Mouse (Mus musculus) lung, postnatal 36 days (tissue): Measurements from ENCODE around the gene Tapbp.
A peak's percentile ranks its signal among the peaks of the same experiment; 100 is the strongest.
"Not testable (repeated sequence)": the region's sequence is repeated elsewhere in the genome, so short reads cannot be mapped to it uniquely, and the experiment has no call there.

Experiments
- DNase-seq: peaks from one replicate; pipeline ENCODE4 v3.0.0; 2022; ENCODE audit warnings: mixed read lengths

Tapbp gene

DNA sequence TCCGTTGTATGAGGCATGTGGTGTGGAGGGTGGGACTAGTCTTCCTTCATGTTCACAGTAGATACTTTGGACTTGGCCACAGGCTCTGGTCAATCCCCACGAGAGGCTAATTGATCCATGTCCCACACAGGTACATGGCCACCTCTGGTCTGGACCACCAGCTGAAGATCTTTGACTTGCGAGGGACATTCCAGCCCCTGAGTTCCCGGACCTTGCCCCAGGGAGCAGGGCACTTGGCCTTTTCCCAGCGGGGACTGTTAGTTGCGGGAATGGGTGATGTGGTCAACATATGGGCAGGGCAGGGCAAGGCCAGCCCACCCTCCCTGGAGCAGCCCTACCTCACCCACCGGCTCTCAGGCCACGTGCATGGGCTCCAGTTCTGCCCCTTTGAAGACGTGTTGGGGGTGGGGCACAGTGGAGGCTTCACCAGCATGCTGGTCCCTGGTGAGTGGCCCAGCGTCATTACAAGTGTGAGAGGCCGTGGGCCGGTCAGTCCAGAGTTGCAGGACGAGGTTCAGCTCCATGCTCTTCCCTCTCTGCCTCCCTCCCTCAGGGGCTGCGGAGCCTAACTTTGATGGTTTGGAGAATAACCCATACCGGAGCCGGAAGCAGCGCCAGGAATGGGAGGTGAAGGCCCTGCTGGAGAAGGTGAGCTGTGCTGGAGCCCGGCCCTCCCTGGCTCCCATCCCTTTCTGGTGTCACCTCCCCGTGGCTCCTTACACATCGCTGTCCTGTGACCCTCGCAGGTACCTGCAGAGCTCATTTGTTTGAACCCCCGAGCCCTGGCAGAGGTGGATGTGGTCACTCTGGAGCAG is 32.6 kb downstream of the Tapbp start:
- no peak for DNase-seq

DNA sequence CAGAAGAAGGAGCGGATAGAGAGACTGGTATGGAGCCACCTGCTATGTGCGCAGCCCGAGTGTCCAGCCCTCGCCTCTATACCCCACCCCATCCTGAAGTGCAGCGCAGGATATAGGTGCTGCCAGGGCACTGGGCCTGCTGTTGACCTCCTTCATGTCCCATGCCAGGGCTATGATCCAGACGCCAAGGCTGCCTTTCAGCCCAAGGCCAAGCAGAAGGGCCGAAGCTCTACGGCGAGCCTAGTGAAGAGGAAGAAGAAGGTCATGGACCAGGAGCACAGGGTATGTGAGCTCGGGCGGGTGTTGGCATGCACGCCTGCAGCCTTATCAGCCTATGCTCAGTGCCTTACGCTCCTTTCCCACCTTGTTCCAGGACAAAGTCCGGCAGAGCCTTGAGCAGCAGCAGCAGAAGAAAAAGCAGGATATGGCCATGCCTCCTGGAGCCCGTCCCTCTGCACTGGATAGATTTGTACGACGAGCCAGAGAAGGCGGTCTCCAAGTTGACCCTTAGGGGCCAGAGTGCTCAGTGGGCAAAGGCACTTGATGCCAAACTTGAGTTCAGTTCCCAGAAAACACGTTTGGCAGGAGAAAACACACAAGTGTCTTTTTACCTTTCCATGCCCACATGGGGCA is 33.3 kb downstream of the Tapbp start:
- DNase-seq: no peak

DNA sequence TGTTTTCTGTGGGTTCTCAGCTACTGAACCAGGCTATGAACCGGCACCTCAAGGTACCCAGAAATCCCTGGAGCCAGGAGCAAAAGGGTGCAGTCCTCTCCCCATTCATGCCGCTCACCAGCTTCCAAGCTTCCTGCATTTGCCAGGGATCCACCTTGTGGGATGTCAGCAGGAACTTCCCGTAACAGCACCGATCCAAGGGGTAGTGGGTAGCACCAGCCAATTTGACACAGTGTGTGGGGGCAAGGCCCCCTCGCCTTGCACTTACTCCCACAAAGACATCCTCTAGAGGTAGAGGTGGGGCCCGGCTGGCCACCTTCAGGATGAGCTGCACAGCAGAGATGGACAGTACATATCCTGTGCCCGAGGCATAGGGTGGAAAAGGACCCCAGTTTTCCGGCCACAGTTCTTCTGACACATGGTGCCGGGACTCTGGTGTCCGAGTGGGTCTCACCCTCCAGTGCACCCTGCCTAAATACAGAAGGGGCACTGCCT is 34.5 kb downstream of the Tapbp start:
- DNase-seq: no peak

DNA sequence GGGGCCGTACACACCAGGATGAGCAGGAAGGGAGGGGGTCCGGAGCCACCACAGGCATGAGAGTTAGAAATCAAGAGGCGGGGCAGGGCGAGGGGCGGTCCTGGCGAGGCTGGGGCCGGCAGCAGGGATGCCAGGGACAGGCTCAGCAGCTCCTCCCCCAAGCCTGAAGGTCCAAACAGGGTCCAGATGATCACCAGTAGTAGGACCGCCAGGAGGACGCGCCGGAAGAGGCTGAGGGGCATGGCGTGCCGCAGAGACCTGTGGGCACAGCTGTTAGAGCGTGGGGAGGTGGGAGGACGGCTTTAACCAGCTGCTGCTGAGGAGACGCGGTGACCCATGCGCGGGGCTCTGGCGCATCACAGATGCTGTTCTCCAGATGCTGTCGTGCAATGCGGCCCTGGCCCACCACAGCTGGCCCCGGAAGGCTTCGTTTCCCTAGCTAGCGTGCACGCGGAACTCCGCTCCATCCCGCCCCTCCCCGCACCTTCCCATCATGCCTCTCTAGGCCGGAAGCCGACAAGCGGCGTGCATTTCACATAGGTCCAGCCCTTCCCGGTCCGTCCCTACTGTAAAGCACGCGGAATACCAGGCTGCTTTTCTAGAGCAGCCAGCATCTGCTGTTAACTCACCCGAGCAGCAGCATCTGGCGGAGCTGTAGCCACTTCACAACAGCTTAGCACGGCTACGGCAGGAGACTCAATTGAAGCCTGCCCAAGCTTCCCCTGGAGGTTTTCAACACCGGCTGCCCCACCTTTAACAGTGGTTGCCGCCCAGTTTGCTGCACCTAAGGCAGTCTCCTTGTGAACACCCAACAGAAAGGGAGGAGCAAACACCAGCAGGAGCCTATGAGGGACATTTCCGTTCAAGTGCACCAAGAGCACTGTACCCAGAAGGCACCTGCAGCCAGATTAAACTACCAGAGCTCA is 35.6 kb downstream of the Tapbp start, which contains the start of gene B3galt4:
Gene B3galt4 (minus strand): TSS at position 468 of the 926 bp plus-strand sequence.
- DNase-seq: peak; percentile 86

- not testable (repeated sequence) for DNase-seq
Measured at GRCm38 (mm10) chr17:33952015-33952414, 36.3 kb downstream of the Tapbp start.

- no peak for DNase-seq
Measured at GRCm38 (mm10) chr17:33952879-33953278, 37.2 kb downstream of the Tapbp start.

GRCm38 (mm10) chr17:33953310-33953709 is 37.6 kb downstream of the Tapbp start:
- DNase-seq: no peak

- DNase-seq: no peak
Measured at GRCm38 (mm10) chr17:33953961-33954565, 38.4 kb downstream of the Tapbp start.

DNA sequence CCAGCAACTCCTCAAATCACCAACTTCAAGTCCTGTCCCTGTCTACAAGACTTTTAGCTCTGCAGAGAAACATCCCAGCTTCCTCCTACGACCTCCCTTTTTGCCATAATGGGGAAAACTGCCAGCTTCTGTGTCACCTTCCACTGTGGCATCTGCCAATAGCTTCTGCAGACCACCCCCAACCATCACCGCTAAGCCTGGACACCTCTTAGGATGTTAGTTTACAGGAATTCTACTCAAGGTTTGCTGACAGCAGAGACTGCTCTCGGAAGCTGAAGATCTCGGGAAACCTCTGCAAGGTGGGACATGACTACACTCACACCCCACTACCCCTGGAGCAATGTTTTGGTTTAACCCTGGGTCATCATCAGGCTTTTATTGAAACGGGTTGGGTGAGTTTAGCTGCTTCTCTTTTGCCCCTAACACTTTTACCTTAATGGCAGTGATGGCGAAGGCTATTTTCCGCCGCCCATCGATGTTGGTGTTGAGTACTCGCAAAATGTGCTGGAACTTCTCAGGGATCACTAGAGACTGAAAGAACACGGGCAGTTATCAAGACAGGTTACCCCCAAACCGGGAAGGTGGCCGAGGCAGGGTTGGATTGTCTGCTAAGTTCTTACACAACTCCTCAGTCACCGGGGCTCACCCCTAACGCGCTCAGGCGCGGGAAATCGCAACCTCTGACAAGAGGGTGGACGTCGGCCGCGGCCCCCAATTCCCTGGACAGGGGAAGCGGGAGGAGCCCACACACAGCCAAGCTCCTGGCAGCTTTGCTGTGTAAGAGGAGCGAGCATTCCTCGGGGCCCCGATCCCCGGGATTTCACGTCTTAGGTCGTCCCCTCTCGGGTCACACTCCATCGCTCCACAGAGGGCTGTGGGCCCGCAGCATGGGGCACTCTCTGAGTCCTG is 39.2 kb downstream of the Tapbp start:
- DNase-seq: no peak

DNA sequence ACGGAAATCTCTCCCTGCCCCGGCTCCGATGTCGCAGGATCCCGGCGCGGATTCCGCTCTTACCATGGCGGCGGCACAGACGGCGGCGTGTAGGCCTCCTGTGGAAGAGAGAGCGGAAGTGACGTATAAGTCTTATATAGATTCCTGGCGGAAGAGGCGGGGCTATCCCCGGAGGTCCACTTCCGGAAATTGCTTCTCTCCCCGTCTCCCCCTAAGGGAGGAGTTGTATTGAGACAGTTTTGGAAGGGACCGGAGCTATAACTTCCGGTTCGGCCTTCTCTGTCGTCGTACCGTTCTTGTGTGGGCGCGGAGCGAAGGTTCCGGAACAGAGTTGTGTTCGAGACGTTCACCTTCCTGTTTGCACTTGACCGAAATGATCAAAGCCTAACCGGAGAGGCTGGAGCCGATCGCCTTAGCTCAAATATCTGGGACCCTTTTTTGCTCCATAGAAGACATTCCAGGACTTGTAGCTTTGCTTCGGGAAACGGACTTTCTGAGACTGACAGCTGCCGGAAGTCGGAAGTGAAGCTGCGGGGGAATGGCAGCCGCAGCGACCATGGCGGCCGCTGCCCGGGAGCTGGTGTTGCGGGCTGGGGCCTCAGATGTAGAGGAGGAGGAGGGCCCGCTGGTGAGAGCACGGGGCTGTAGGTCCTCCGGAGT is 40.0 kb downstream of the Tapbp start, which contains the start of the genes Vps52 and Rps18:
Gene Vps52 (plus strand): TSS at position 258 of the 660 bp plus-strand sequence.
Gene Rps18 (minus strand): TSS at position 447 of the 660 bp plus-strand sequence.
- peak; percentile 98 for DNase-seq

DNA sequence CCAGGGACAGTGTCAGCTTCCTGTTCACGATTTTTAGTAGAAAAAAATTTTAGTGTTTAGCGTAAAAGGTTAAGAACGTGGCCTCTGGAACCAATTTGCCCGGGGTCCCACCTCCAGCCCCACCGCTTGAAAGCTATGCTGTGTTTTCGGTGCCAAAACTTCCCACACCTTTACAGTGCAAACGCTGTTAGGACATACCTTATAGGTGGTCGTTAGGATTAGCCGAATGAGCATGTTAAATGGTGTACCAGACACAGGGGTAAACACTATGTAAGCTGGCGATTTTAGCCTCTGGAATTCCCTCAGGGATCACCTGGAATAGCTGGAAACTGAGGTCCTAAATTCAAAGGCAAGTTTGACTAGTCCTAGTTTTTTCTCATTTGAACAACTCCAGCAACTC is 40.6 kb downstream of the Tapbp start:
- DNase-seq: no peak

DNA sequence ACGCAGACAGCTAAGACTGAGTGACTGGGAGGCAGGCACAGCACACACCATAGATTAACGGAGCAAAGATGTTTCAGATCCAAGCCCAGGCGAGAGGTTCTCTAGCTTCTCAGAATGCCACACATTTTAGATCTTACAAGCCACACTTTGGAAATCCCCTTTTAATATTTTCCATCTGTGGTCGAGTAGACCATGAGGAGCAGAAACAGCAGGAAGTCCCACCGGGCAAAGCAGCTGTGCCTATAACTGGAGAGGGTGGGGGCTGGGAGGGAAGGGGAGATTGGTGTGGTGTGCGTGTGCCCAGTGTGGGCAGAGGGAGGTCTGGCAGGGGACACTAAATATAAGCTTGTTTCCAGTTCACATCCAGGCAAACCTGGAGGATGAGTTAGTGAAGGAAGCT is 41.8 kb downstream of the Tapbp start:
- DNase-seq: no peak

GRCm38 (mm10) chr17:33958451-33958850 is 42.8 kb downstream of the Tapbp start:
- no peak for DNase-seq

DNA sequence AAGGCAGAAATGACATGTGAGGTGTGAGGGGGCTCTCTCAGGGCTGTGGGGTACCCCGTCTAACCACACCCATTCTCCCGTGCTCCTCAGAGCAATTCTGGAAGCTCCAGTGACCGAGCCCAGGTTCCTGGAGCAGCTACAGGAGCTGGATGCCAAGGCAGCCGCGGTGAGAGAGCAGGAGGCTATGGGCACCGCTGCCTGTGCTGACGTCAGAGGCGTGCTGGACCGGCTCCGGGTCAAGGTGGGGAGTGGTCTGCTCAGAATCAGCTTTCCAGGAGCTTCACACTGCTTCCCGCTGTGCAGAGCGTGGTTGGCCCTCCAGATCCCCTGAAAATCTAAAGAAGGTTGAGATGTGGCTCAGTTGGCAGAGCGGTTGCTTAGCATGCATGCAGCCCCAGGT is 43.4 kb downstream of the Tapbp start:
- no peak for DNase-seq

DNA sequence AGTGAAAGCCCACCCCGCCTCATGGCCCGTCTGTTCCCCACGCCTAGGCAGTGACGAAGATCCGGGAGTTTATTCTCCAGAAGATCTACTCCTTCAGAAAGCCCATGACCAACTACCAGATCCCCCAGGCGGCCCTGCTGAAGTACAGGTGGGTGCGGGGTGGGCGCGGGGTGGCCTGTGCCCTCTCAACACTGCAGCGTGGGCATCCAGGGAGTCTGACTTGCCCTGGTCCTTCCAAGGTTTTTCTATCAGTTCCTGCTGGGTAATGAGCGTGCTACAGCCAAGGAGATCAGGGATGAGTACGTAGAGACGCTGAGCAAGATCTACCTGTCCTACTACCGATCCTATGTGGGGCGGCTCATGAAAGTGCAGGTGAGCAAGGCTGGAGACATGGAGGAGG is 44.2 kb downstream of the Tapbp start:
- no peak for DNase-seq

GRCm38 (mm10) chr17:33962876-33963275 is 47.2 kb downstream of the Tapbp start:
- no peak for DNase-seq

DNA sequence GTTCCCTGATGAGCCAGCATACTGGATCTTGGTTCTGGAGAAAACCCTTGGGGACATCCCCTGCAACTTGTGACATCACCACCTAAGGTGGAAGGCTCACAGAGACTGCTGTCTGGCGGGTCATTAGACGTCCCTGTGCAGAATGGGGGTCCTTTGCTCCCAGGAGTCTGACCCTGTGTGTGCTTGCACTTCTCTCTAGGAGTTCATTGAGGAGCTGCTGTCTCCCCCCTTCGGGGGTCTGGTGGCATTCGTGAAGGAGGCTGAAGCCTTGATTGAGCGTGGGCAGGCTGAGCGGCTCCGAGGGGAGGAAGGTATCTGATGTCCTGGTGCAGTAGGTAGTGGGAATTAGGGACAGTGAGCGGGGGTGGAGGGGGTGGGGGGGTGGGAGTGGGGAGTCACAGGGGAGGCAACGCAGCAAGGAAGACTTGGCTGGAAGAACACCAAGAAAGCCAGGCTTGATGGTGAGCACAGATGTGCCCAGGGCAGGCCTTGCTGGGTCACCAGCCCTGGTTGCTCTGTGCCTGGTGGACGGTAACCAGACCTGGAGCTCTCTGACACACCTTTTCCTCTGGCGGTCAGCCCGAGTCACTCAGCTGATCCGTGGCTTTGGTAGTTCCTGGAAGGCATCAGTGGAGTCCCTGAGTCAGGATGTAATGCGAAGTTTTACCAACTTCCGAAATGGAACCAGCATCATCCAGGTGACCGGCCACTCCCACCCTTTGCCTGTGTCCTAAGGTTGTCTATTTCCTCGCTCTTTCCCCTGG is 49.6 kb downstream of the Tapbp start:
- no peak for DNase-seq

GRCm38 (mm10) chr17:33965846-33966550 is 50.3 kb downstream of the Tapbp start:
- no peak for DNase-seq

GRCm38 (mm10) chr17:33968489-33968888 is 52.8 kb downstream of the Tapbp start:
- peak; percentile 91 for DNase-seq
